Mouse (Mus musculus) forebrain, postnatal 0 days (tissue): ENCODE data around the gene Ambra1. TPM values are rescaled to one million over a fixed set of nuclear protein-coding genes. Genes with fewer than 3 reads are reported as not detected.

Experiments used
- ATAC-seq: fragments of 200-750 bp; cut with Nextera tagmentation; 2 replicates; pipeline ENCODE4 v1.8.0; 2017; ENCODE audit warnings: mild to moderate bottlenecking, moderate library complexity
- DNase-seq: peaks from one replicate; pipeline ENCODE4 v3.0.0-alpha.2; 2015
- H3K27ac ChIP-seq: fragments of 300-500 bp; sonication (generic); 2 replicates; pipeline ENCODE4 v1.5.1; 2014; ENCODE audit warnings: low read depth, mild to moderate bottlenecking, antibody characterized with exemption, low read length, moderate library complexity, mixed read lengths
- H3K27me3 ChIP-seq: fragments of 300-500 bp; sonication (generic); 2 replicates; pipeline ENCODE4 v1.6.1; 2014; ENCODE audit warnings: mild to moderate bottlenecking, low read length, mixed read lengths; ENCODE audit not compliant: insufficient read depth
- H3K36me3 ChIP-seq: fragments of 300-500 bp; sonication (generic); 2 replicates; pipeline ENCODE4 v1.6.1; 2014; ENCODE audit warnings: mild to moderate bottlenecking, moderate library complexity; ENCODE audit not compliant: insufficient read depth
- H3K4me1 ChIP-seq: fragments of 300-500 bp; sonication (generic); 2 replicates; pipeline ENCODE4 v1.6.1; 2014; ENCODE audit warnings: antibody characterized with exemption; ENCODE audit not compliant: insufficient read depth
- H3K4me2 ChIP-seq: fragments of 300-500 bp; sonication (generic); 2 replicates; pipeline ENCODE4 v1.6.1; 2014; ENCODE audit warnings: low read depth, mild to moderate bottlenecking, moderate library complexity
- H3K4me3 ChIP-seq: fragments of 300-500 bp; sonication (generic); 2 replicates; pipeline ENCODE4 v1.5.1; 2014; ENCODE audit warnings: low read depth, low read length, mixed read lengths
- H3K9ac ChIP-seq: fragments of 300-500 bp; sonication (generic); 2 replicates; pipeline ENCODE4 v1.6.1; 2014; ENCODE audit warnings: mild to moderate bottlenecking
- H3K9me3 ChIP-seq: fragments of 300-500 bp; sonication (generic); 2 replicates; pipeline ENCODE4 v1.6.1; 2016; ENCODE audit warnings: low read length
- CTCF ChIP-seq: sonication (generic); IDR thresholded peaks from 2 replicates; pipeline ENCODE4 v1.5.1; 2016; ENCODE audit warnings: antibody characterized with exemption, control low read depth, low read depth
- WGBS: fragments of 180-500 bp; shearing (Covaris S2); extraction: QIAGEN DNeasy Blood & Tissue Kit; methylation state at CpG from one replicate; pipeline ENCODE4 v1.1.7; 2014; 5-methylcytosine and 5-hydroxymethylcytosine counted together
- polyA plus RNA-seq: library from polyadenylated mRNA; unstranded; fragments of >200 nt; fragmentation: Nextera tagmentation; extraction: Ambion mirVana; gene quantifications from 2 replicates; pipeline ENCODE4 v1.2.1, GENCODE M21; 2015
- total RNA-seq: library from RNA; depleted of rRNA; stranded (reverse); fragments of >200 nt; gene quantifications from 2 replicates; pipeline ENCODE4 v1.2.3, GENCODE M21; 2014

Gene Ambra1
- total and polyA plus RNA-seq, 2 experiments from 2014 or later = 17.0 to 47.2 TPM

DNA sequence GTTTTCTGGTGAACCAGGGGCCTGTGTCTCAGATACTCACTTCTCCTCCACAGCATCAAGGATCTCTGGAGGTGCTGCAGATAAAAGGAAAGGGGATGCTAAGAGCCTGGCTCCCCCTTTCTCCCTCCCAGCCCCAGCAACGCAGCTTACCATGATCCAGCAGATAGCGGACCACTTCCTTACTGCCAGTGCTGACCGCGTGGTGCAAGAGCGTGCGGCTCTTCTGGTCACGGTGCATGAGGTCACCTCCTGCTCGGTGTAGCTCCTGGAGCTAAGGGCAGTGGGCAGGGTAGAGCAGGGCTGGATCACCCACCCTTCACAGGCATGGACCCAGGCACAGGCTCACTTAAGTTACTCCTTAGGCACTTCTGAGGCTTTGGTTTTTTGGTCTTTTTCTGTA, 204.1 kb downstream of the Ambra1 start:
- Histone ChIP-seq H3K4me1 (peaks cover 7% of the 10 kb centered on the region; the same call in 1 of the 2 replicates), H3K36me3 (peaks cover 43% of the 10 kb centered on the region), H3K4me2 (no peak overlapping the region), H3K27ac (no peak overlapping the region), H3K4me3 (no peak overlapping the region), H3K9me3 (no peaks in the 10 kb centered on the region), H3K27me3 (no peaks in the 10 kb centered on the region), H3K9ac (no peak overlapping the region)
- no peak for TF ChIP-seq CTCF
- DNase-seq (no peak), ATAC-seq (no peak)
- WGBS = 64% methylated on average over 8 of the region's 8 CpGs

DNA sequence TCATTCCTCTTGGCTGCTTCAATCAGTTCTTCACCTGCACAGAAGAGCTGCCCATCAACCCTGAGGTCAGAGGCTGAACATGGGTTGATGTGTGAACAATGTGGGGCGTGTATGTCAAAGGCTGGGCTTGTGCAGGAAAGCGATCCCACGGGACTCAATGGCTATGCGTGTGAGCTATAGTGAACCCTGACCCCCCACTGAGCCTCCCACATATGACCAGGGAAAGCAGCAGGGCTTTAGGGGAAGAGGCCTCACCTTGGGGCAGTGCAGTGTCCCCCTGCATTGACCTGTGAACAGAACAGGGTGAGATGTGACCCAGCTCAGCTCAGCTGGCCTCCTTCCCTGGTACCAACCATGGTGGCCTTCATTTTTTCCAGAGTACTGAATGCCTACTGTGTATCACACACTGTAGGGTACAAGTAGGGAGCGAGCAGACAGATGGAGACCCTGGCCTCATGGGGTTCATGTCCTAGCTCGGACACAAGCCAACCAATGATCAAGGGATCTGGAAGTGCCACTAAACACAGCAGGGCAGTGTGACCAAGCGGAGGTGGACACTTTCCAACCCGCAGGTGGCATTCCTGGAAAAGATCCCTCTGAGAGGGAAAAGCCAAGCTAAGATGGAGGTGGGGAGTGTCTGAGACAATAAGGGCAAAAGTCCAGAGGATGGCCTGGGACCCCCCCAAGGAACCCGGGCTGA, 205.0 kb downstream of the Ambra1 start:
- Histone ChIP-seq H3K4me3 (no peak overlapping the region), H3K27me3 (no peaks in the 10 kb centered on the region), H3K9ac (no peak overlapping the region), H3K27ac (no peak overlapping the region), H3K4me2 (no peak overlapping the region), H3K36me3 (peaks cover 53% of the 10 kb centered on the region), H3K9me3 (no peaks in the 10 kb centered on the region), H3K4me1 (peaks cover 7% of the 10 kb centered on the region; the same call in 1 of the 2 replicates)
- TF ChIP-seq CTCF = no peak
- 89% methylated on average over 9 of the region's 9 CpGs for WGBS
- no peak for ATAC-seq
- DNase-seq = no peak

DNA sequence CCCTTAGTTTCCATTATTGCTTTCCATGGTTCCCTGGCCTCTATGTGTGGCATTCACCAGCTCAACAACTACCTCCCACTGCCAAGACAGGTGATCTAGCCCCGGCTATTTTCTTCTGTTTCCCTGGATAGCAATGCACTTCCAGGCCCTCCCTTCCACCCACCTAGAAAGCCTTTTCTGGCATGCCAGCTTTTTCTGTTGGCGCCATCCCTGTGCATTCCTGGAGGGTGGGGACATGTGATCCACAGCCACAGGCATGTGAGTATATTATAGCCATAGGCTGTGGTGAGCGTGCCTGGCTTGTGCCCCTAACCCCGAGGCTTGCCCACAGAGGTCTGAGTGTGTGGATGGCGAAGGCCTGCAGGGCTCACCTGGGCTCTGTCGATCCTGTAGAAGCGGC, 206.2 kb downstream of the Ambra1 start:
- H3K27ac ChIP-seq = no peak overlapping the region
- ATAC-seq (no peak), DNase-seq (no peak)
- no peak for TF ChIP-seq CTCF
- no peaks in the 10 kb centered on the region for H3K27me3 ChIP-seq
- no peak overlapping the region for H3K9ac ChIP-seq
- H3K4me2 ChIP-seq = no peak overlapping the region
- H3K4me3 ChIP-seq = no peak overlapping the region
- 87% methylated on average over 7 of the region's 7 CpGs for WGBS
- H3K4me1 ChIP-seq = no peaks in the 10 kb centered on the region
- no peaks in the 10 kb centered on the region for H3K9me3 ChIP-seq
- H3K36me3 ChIP-seq = peaks cover 54% of the 10 kb centered on the region

DNA sequence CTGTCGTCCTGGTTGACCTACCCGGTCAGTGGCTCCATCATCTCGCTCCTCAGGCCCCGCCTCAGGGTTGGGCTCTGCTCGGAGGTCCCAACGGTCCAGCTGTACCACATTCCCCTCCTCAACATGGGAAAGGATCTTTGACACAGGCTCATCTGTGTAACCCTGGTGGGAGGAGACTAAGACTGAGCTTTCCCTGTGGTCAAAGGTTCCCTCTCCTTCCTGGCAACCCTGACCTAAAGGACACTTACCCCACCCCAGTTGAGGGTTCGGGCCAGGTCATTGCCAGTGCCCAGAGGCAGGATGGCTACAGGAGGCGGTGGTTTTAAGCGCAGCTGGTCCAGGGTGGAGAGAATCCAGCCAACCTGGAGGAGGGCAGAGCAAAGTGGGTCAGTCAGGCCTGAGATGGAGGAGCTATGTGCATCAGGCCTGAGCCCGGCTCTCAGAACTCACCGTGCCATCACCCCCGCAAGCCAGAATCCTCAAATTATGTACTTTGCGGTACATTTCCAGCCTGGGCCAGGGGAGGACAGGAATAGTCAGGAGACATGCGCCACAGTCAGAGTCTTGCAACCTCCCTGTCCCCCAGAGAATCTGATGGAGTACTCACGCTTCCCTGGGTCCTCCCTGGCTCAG, 209.5 kb downstream of the Ambra1 start:
- no peak overlapping the region for H3K9ac ChIP-seq
- no peaks in the 10 kb centered on the region for H3K9me3 ChIP-seq
- peaks cover 58% of the 10 kb centered on the region for H3K36me3 ChIP-seq
- TF ChIP-seq CTCF = no peak
- DNase-seq = no peak
- no peaks in the 10 kb centered on the region for H3K27me3 ChIP-seq
- H3K4me1 ChIP-seq = no peaks in the 10 kb centered on the region
- no peak for ATAC-seq
- H3K4me3 ChIP-seq = no peak overlapping the region
- 88% methylated on average over 15 of the region's 15 CpGs for WGBS
- no peak overlapping the region for H3K4me2 ChIP-seq
- no peak overlapping the region for H3K27ac ChIP-seq

DNA sequence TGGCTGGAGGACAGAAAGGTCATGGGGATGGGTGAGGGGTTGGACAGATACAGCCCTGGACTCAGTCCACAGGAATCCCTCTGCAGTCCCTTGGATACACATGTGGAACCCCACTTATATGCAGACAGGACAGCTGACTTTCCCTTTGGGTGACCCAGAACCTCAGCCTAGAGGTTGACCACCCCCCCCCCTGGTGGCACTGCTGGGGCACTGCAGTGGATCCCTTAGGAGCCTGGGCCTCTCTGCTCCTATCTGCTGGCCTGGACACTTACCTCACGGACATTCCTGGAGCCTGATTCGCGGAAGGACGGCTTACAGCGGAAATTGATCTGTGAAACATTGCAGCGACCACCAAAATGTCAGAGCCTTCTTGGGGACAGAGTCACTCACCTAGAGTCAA, 212.4 kb downstream of the Ambra1 start:
- H3K4me2 ChIP-seq = no peak overlapping the region
- H3K4me1 ChIP-seq = no peaks in the 10 kb centered on the region
- no peak for DNase-seq
- H3K4me3 ChIP-seq = no peak overlapping the region
- no peak overlapping the region for H3K27ac ChIP-seq
- H3K27me3 ChIP-seq = no peaks in the 10 kb centered on the region
- peak; percentile 46 for TF ChIP-seq CTCF
- H3K9ac ChIP-seq = no peak overlapping the region
- no peaks in the 10 kb centered on the region for H3K9me3 ChIP-seq
- 78% methylated on average over 6 of the region's 6 CpGs for WGBS
- ATAC-seq = no peak
- H3K36me3 ChIP-seq = peaks cover 31% of the 10 kb centered on the region

DNA sequence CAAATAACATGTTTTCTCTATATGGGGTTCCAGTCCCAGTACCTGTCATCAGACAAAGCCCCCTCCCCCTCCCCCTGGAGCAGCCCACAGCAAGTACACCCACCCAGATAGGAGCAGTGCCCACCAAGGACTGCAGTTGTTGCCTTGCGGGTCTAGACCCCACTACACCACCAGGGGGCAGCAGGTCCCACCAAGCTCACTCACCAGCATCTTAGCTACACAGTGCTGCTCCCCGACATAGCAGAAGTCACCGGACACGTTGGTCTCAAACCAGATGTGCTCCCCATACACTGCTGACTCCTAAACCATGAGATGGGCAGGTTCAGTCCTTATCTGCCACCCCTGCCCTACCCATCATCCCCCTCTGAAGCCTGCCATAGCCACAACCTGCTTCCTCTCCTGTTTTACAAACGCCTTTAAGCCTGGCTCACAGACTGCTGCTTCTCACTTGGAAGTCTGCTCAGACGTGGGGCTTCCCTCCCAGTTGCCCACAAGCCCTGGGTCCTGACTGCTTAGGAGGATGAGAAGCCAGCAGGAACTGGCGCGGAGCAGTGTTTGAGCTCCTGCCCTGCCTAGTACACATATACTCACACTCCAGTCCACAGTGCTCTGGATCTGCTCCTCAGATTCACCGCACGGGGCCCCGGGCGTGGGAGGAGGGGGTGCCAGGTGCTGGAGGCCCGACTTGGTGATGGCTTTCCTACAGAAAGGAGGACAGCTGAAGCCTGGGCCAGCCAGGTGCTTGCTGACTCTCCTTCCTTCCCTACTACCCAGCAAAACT, 214.4 kb downstream of the Ambra1 start:
- TF ChIP-seq CTCF = peak; percentile 98
- DNase-seq (peak; percentile 88), ATAC-seq (peak; percentile 91)
- H3K27me3 ChIP-seq = no peaks in the 10 kb centered on the region
- 44% methylated on average over 13 of the region's 13 CpGs for WGBS
- H3K36me3 ChIP-seq = peaks cover 11% of the 10 kb centered on the region; the same call in 1 of the 2 replicates
- no peak overlapping the region for H3K4me3 ChIP-seq
- no peak overlapping the region for H3K9ac ChIP-seq
- H3K4me1 ChIP-seq = no peaks in the 10 kb centered on the region; the same call in 1 of the 2 replicates
- no peak overlapping the region for H3K27ac ChIP-seq
- no peak overlapping the region for H3K4me2 ChIP-seq
- no peaks in the 10 kb centered on the region for H3K9me3 ChIP-seq

DNA sequence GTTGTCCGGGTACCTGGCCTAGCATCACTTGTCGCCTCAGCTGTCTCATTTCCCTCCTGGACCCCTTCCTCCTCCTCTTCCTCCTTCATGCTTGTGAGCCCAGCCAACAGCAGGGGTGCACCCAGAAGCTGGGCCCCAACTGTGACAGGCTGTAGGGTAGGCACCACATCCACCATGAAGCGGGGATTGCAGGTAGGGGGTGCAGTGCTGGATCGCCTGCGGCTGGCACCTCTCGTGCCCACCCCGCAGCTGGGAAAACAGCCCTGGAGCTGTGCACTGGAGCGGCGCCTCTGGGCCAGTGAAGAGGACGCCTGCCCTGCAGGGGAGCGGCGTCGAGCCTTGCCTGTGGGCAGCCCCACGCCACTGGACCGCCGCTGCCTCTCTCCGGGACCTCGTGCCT, 215.5 kb downstream of the Ambra1 start, which contains the start of gene Gm9821:
TSS of gene Gm9821 (plus strand) at position 221 of the 400 bp plus-strand sequence.
- 88% methylated on average over 18 of the region's 18 CpGs for WGBS

More for the DNA sequence above, 215.5 kb downstream of the Ambra1 start, which contains the start of gene Gm9821:
- DNase-seq = no peak
- no peak for TF ChIP-seq CTCF
- Histone ChIP-seq H3K27ac (no peak within 1 kb of the TSS), H3K36me3 (0 out of 2 replicates have a peak, but pooled peaks cover 4% of the 10 kb centered on the region), H3K27me3 (no peaks in the 10 kb centered on the region), H3K4me3 (no peak within 1 kb of the TSS), H3K4me2 (no peak within 1 kb of the TSS), H3K9me3 (no peaks in the 10 kb centered on the region), H3K4me1 (peaks cover 8% of the 10 kb centered on the region), H3K9ac (no peak within 1 kb of the TSS)
- ATAC-seq = no peak
